Mouse (Mus musculus) heart, embryonic 14.5 days (tissue): ENCODE measurements at regions not wholly inside any gene's neighbourhood (a gene's known extent, or its start where the extent isn't known, plus 50 kb on each side); places are given as distances from the start of the nearest gene placed in this dataset.

Experiments
- ATAC-seq: fragments of 200-750 bp; cut with Nextera tagmentation; 2 replicates; pipeline ENCODE4 v1.8.0; 2017; ENCODE audit warnings: low read depth, moderate TSS enrichment; ENCODE audit not compliant: insufficient number of reproducible peaks, insufficient read depth, low FRiP score
- H3K27ac ChIP-seq, 2 experiments: fragments of 200-500 bp in 1 of 2; fragments of 300-500 bp in 1 of 2; sonication (generic) in 1 of 2; replicated peaks in 1 of 2; 2 replicates each; pipeline ENCODE4 v1.5.1; 2012 to 2014; ENCODE audit warnings: low read depth in 2 of 2, low read length in 2 of 2, control low read depth in 1 of 2, mild to moderate bottlenecking in 1 of 2, mixed read lengths in 1 of 2; ENCODE audit not compliant: control insufficient read depth in 1 of 2, insufficient read depth in 1 of 2
- H3K27me3 ChIP-seq: fragments of 300-500 bp; sonication (generic); 2 replicates; pipeline ENCODE4 v1.6.1; 2014; ENCODE audit warnings: mild to moderate bottlenecking, low read length, control low read depth; ENCODE audit not compliant: control insufficient read depth, insufficient read depth
- H3K36me3 ChIP-seq: fragments of 300-500 bp; sonication (generic); 2 replicates; pipeline ENCODE4 v1.6.1; 2014; ENCODE audit warnings: mild to moderate bottlenecking, control low read depth, low read length, mixed read lengths; ENCODE audit not compliant: control insufficient read depth, insufficient read depth
- H3K4me1 ChIP-seq, 2 experiments: fragments of 200-500 bp in 1 of 2; fragments of 300-500 bp in 1 of 2; sonication (generic) in 1 of 2; 2 replicates each; pipeline ENCODE4 v1.6.1; 2012 to 2014; ENCODE audit warnings: low read length in 2 of 2, control low read depth in 1 of 2, mixed read lengths in 1 of 2; ENCODE audit not compliant: control insufficient read depth in 2 of 2, insufficient read depth in 2 of 2
- H3K4me2 ChIP-seq: fragments of 300-500 bp; sonication (generic); 2 replicates; pipeline ENCODE4 v1.6.1; 2014; ENCODE audit warnings: mild to moderate bottlenecking, low read length
- H3K4me3 ChIP-seq, 2 experiments: fragments of 200-500 bp in 1 of 2; fragments of 300-500 bp in 1 of 2; sonication (generic) in 1 of 2; 2 replicates each; pipeline ENCODE4 v1.5.1; 2012 to 2014; ENCODE audit warnings: low read length in 2 of 2, mild to moderate bottlenecking in 2 of 2, control low read depth in 1 of 2, low read depth in 1 of 2, moderate library complexity in 1 of 2; ENCODE audit not compliant: control insufficient read depth in 1 of 2, insufficient read depth in 1 of 2
- H3K9ac ChIP-seq: fragments of 300-500 bp; sonication (generic); 2 replicates; pipeline ENCODE4 v1.6.1; 2014; ENCODE audit warnings: mild to moderate bottlenecking, low read length
- H3K9me3 ChIP-seq: fragments of 300-500 bp; sonication (generic); 2 replicates; pipeline ENCODE4 v1.6.1; 2016; ENCODE audit warnings: low read length, control low read depth; ENCODE audit not compliant: control insufficient read depth
- WGBS: fragments of 180-500 bp; shearing (Covaris S2); extraction: QIAGEN DNeasy Blood & Tissue Kit; methylation state at CpG from one replicate; pipeline ENCODE4 v1.1.7; 2014; 5-methylcytosine and 5-hydroxymethylcytosine counted together

- Histone ChIP-seq H3K36me3 (no peaks in the 10 kb centered on the region), H3K4me2 (no peak overlapping the region), H3K27me3 (no peaks in the 10 kb centered on the region), H3K9ac (no peak overlapping the region), H3K9me3 (no peaks in the 10 kb centered on the region), H3K4me1 (no peaks in the 10 kb centered on the region), H3K27ac (no peak overlapping the region), H3K4me3 (no peak overlapping the region)
- no peak for ATAC-seq
- WGBS, result 94% methylated on average over 4 of the region's 4 CpGs
Observed at GRCm38 (mm10) chr15:96944741-96945140, 111.0 kb downstream of the Slc38a4 start.

GRCm38 (mm10) chr15:96942651-96943050, 113.1 kb downstream of the Slc38a4 start:
- 81% methylated on average over 4 of the region's 4 CpGs for whole genome bisulfite sequencing
- Histone ChIP-seq H3K36me3 (no peaks in the 10 kb centered on the region), H3K9ac (no peak overlapping the region), H3K27ac (no peak overlapping the region), H3K4me3 (no peak overlapping the region), H3K4me1 (peaks cover 3% of the 10 kb centered on the region in 2 experiments), H3K9me3 (no peaks in the 10 kb centered on the region), H3K27me3 (no peaks in the 10 kb centered on the region), H3K4me2 (no peak overlapping the region)
- no peak for ATAC-seq

- ATAC-seq, result no peak
- Histone ChIP-seq H3K27ac (no peak overlapping the region), H3K36me3 (no peaks in the 10 kb centered on the region), H3K4me3 (no peak overlapping the region), H3K9ac (no peak overlapping the region), H3K4me2 (no peak overlapping the region), H3K9me3 (no peaks in the 10 kb centered on the region), H3K27me3 (no peaks in the 10 kb centered on the region), H3K4me1 (peaks cover 8 to 9% of the 10 kb centered on the region in 2 experiments)
- WGBS, result 56% methylated on average over 4 of the region's 4 CpGs
Observed at GRCm38 (mm10) chr15:96938406-96938805, 117.3 kb downstream of the Slc38a4 start.

- H3K27me3 ChIP-seq, result no peaks in the 10 kb centered on the region
- no peaks in the 10 kb centered on the region for H3K9me3 ChIP-seq
- peaks cover 8 to 9% of the 10 kb centered on the region in 2 experiments for H3K4me1 ChIP-seq
- 0 out of 2 replicates have a peak, but pooled peaks have one; percentile 23 for ATAC-seq
- no peak overlapping the region for H3K4me3 ChIP-seq
- 0 out of 2 replicates have a peak overlapping the region, but pooled peaks have one; percentile 3 for H3K4me2 ChIP-seq
- H3K36me3 ChIP-seq, result no peaks in the 10 kb centered on the region
- no peak overlapping the region for H3K27ac ChIP-seq
- H3K9ac ChIP-seq, result no peak overlapping the region
- WGBS, result 7% methylated on average over 6 of the region's 6 CpGs
Observed at GRCm38 (mm10) chr15:96937623-96938022, 118.1 kb downstream of the Slc38a4 start.

- H3K27ac ChIP-seq, result no peak overlapping the region
- 4% methylated on average over 18 of the region's 18 CpGs for WGBS
- H3K9ac ChIP-seq, result peak overlapping the region; percentile 38
- peak overlapping the region in 1 of 2 experiments; percentile 17; a peak in 3 of 4 replicates for H3K4me3 ChIP-seq
- peak; percentile 82 for ATAC-seq
- no peaks in the 10 kb centered on the region for H3K27me3 ChIP-seq
- H3K36me3 ChIP-seq, result no peaks in the 10 kb centered on the region
- peaks cover 8 to 9% of the 10 kb centered on the region in 2 experiments for H3K4me1 ChIP-seq
- peak overlapping the region; percentile 52 for H3K4me2 ChIP-seq
- H3K9me3 ChIP-seq, result no peaks in the 10 kb centered on the region
Observed at GRCm38 (mm10) chr15:96936705-96937346, 118.9 kb downstream of the Slc38a4 start.

- WGBS, result 70% methylated on average over 5 of the region's 5 CpGs
- H3K4me1 ChIP-seq, result peaks cover 8 to 9% of the 10 kb centered on the region in 2 experiments
- no peaks in the 10 kb centered on the region for H3K9me3 ChIP-seq
- peak overlapping the region; percentile 52 for H3K4me2 ChIP-seq
- ATAC-seq, result no peak
- no peaks in the 10 kb centered on the region for H3K27me3 ChIP-seq
- H3K9ac ChIP-seq, result peak overlapping the region; percentile 38
- H3K36me3 ChIP-seq, result no peaks in the 10 kb centered on the region
- H3K4me3 ChIP-seq, result peak overlapping the region in 1 of 2 experiments; percentile 17; a peak in 3 of 4 replicates
- H3K27ac ChIP-seq, result no peak overlapping the region
Observed at GRCm38 (mm10) chr15:96936216-96936615, 119.5 kb downstream of the Slc38a4 start.

GRCm38 (mm10) chr15:96933451-96933850, 122.3 kb downstream of the Slc38a4 start:
- Histone ChIP-seq H3K9ac (no peak overlapping the region), H3K36me3 (no peaks in the 10 kb centered on the region), H3K4me3 (no peak overlapping the region), H3K4me2 (no peak overlapping the region), H3K27me3 (no peaks in the 10 kb centered on the region), H3K9me3 (no peaks in the 10 kb centered on the region), H3K4me1 (peaks cover 8 to 9% of the 10 kb centered on the region in 2 experiments), H3K27ac (no peak overlapping the region)
- ATAC-seq, result no peak
- WGBS, result 50% methylated on average over 3 of the region's 3 CpGs

- ATAC-seq, result no peak
- no peaks in the 10 kb centered on the region for H3K27me3 ChIP-seq
- 83% methylated on average over 6 of the region's 6 CpGs for WGBS
Observed at GRCm38 (mm10) chr15:96930531-96930930, 125.2 kb downstream of the Slc38a4 start.

More at GRCm38 (mm10) chr15:96930531-96930930, 125.2 kb downstream of the Slc38a4 start:
- Histone ChIP-seq H3K4me3 (no peak overlapping the region), H3K4me2 (no peak overlapping the region), H3K27ac (no peak overlapping the region), H3K9me3 (no peaks in the 10 kb centered on the region), H3K9ac (no peak overlapping the region), H3K4me1 (0 out of 4 replicates have a peak, but pooled peaks cover 0 to 2% of the 10 kb centered on the region in 2 experiments), H3K36me3 (no peaks in the 10 kb centered on the region)
